Mouse (Mus musculus): ENCODE measurements around the gene Tmem220. TPM values are rescaled to one million over a fixed set of nuclear protein-coding genes. Genes with fewer than 3 reads are reported as not detected.

Tmem220 gene
- total RNA-seq, 1 experiment: 1.6 TPM

DNA sequence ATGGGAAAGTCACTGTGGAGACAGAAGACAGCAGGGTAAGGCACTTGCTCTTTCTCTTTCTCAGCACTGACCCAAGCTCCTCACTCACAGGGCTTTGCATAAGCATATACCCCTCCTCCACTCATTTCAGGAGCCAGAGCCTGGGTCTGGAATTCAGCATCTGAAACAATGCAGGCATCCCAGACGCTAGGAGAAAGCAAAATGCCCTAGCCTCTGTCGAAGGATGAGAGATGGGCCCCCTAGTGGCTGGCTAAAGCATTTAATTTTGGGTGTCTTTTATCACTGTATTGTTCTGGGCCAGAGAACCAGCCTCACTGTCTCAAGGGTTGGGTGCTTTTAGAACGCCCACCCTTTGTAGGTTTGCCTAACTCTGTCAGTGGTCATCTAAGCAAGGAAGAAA lies 55.2 kb downstream of the Tmem220 start:
- in situ Hi-C loops (cut with MboI; ENCODE audit: low sequenced_read_pairs in 2 of 2, unreplicated experiment in 2 of 2): loop anchor here in 1 of 2 experiments (5.0 to 10.0 kb wide), 2 partner anchors 53 to 175 kb away; partner anchors contain the start of gene Tmem220
- DNase-seq (ENCODE audit: low read depth, low spot score): peak; percentile 71

GRCm38 (mm10) chr11:67081125-67081649 lies 56.2 kb downstream of the Tmem220 start:
- Histone ChIP-seq H3K36me3 (ENCODE audit: control insufficient read depth, insufficient read depth, low read length, poor library complexity, severe bottlenecking) (no peaks in the 10 kb centered on the region), H3K9ac (ENCODE audit: insufficient read depth, low read depth, low read length, poor library complexity, severe bottlenecking) (no peak overlapping the region), H3K27ac (ENCODE audit: insufficient read depth, low read depth, low read length, poor library complexity, severe bottlenecking) (no peak overlapping the region), H3K9me3 (ENCODE audit: control insufficient read depth, insufficient read depth, low read depth, low read length) (no peaks in the 10 kb centered on the region), H3K4me1 (ENCODE audit: control insufficient read depth in 2 of 2, insufficient read depth in 2 of 2, low read length in 2 of 2, poor library complexity in 1 of 2) (peaks cover 0 to 9% of the 10 kb centered on the region in 2 experiments; a peak in 1 of 4 replicates), H3K4me3 (ENCODE audit: insufficient read depth in 1 of 2, low read depth in 1 of 2, low read length in 2 of 2, poor library complexity in 1 of 2, severe bottlenecking in 1 of 2) (no peak overlapping the region)
- DNase-seq (ENCODE audit: low read depth, low spot score): peak; percentile 49
- no peak for TF ChIP-seq ZNF384 (IDR thresholded peaks at IDR 0.05; ENCODE audit: low read depth, low read length)
- no peak for TF ChIP-seq HCFC1 (IDR thresholded peaks at IDR 0.05; ENCODE audit: borderline replicate concordance, insufficient read depth, low read length)
- no peak for TF ChIP-seq MAFK (IDR thresholded peaks at IDR 0.05; ENCODE audit: insufficient read depth, low read depth, low read length)
- no peak for TF ChIP-seq ZC3H11A (IDR thresholded peaks at IDR 0.05; ENCODE audit: borderline replicate concordance, low read depth, low read length)
- no peak for TF ChIP-seq CHD2 (IDR thresholded peaks at IDR 0.05; ENCODE audit: low read depth, low read length)
- in situ Hi-C loops (cut with MboI; ENCODE audit: low sequenced_read_pairs in 2 of 2, unreplicated experiment in 2 of 2): loop anchor here in 1 of 2 experiments (5.0 to 10.0 kb wide), 2 partner anchors 54 to 176 kb away; partner anchors contain the start of gene Tmem220

More for the DNA sequence above, 55.2 kb downstream of the Tmem220 start:
- no peaks in the 10 kb centered on the region for H3K9me3 ChIP-seq (ENCODE audit: control insufficient read depth, insufficient read depth, low read depth, low read length)
- no peak overlapping the region for H3K4me3 ChIP-seq (ENCODE audit: insufficient read depth in 1 of 2, low read depth in 1 of 2, low read length in 2 of 2, poor library complexity in 1 of 2, severe bottlenecking in 1 of 2)
- TF ChIP-seq ZNF384 (IDR thresholded peaks at IDR 0.05; ENCODE audit: low read depth, low read length) (no peak), MAFK (IDR thresholded peaks at IDR 0.05; ENCODE audit: insufficient read depth, low read depth, low read length) (no peak), HCFC1 (IDR thresholded peaks at IDR 0.05; ENCODE audit: borderline replicate concordance, insufficient read depth, low read length) (no peak), ZC3H11A (IDR thresholded peaks at IDR 0.05; ENCODE audit: borderline replicate concordance, low read depth, low read length) (no peak), CHD2 (IDR thresholded peaks at IDR 0.05; ENCODE audit: low read depth, low read length) (no peak)
- no peak overlapping the region for H3K27ac ChIP-seq (ENCODE audit: insufficient read depth, low read depth, low read length, poor library complexity, severe bottlenecking)
- H3K9ac ChIP-seq (ENCODE audit: insufficient read depth, low read depth, low read length, poor library complexity, severe bottlenecking): no peak overlapping the region
- H3K36me3 ChIP-seq (ENCODE audit: control insufficient read depth, insufficient read depth, low read length, poor library complexity, severe bottlenecking): no peaks in the 10 kb centered on the region
- H3K4me1 ChIP-seq (ENCODE audit: control insufficient read depth in 2 of 2, insufficient read depth in 2 of 2, low read length in 2 of 2, poor library complexity in 1 of 2): peaks cover 0 to 9% of the 10 kb centered on the region in 2 experiments; a peak in 1 of 4 replicates

- Histone ChIP-seq H3K9ac (ENCODE audit: insufficient read depth, low read depth, low read length, poor library complexity, severe bottlenecking) (no peak overlapping the region), H3K36me3 (ENCODE audit: control insufficient read depth, insufficient read depth, low read length, poor library complexity, severe bottlenecking) (no peaks in the 10 kb centered on the region), H3K4me3 (ENCODE audit: insufficient read depth in 1 of 2, low read depth in 1 of 2, low read length in 2 of 2, poor library complexity in 1 of 2, severe bottlenecking in 1 of 2) (no peak overlapping the region), H3K27ac (ENCODE audit: insufficient read depth, low read depth, low read length, poor library complexity, severe bottlenecking) (no peak overlapping the region), H3K4me1 (ENCODE audit: control insufficient read depth in 2 of 2, insufficient read depth in 2 of 2, low read length in 2 of 2, poor library complexity in 1 of 2) (peaks cover 0 to 9% of the 10 kb centered on the region in 2 experiments; a peak in 1 of 4 replicates), H3K9me3 (ENCODE audit: control insufficient read depth, insufficient read depth, low read depth, low read length) (no peaks in the 10 kb centered on the region)
- no peak for DNase-seq (ENCODE audit: low read depth, low spot score)
- no peak for TF ChIP-seq ZNF384 (IDR thresholded peaks at IDR 0.05; ENCODE audit: low read depth, low read length)
- in situ Hi-C loops (cut with MboI; ENCODE audit: low sequenced_read_pairs in 2 of 2, unreplicated experiment in 2 of 2): loop anchor here in 1 of 2 experiments (5.0 to 10.0 kb wide), 2 partner anchors 55 to 177 kb away; partner anchors contain the start of gene Tmem220
Observed at GRCm38 (mm10) chr11:67082188-67082587, 57.2 kb downstream of the Tmem220 start.

DNA sequence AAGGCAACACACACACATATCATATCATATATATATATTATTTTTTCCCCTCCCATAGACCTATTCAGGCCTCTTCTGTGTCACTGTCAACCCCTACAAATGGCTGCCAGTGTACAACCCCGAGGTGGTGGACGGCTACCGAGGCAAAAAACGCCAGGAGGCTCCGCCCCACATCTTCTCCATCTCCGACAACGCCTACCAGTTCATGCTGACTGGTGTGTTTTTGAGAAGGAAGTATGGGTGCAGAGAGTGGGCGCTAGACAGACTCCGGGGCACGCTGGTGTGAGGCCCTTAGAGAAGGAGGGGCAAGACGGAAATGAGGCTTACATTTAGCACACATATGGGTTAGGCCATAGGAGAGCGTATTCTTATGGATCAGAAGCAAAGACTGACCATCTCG lies 57.8 kb downstream of the Tmem220 start:
- DNase-seq (ENCODE audit: low read depth, low spot score): no peak
- Histone ChIP-seq H3K9ac (ENCODE audit: insufficient read depth, low read depth, low read length, poor library complexity, severe bottlenecking) (no peak overlapping the region), H3K27ac (ENCODE audit: insufficient read depth, low read depth, low read length, poor library complexity, severe bottlenecking) (no peak overlapping the region), H3K36me3 (ENCODE audit: control insufficient read depth, insufficient read depth, low read length, poor library complexity, severe bottlenecking) (no peaks in the 10 kb centered on the region), H3K9me3 (ENCODE audit: control insufficient read depth, insufficient read depth, low read depth, low read length) (no peaks in the 10 kb centered on the region), H3K4me1 (ENCODE audit: control insufficient read depth in 2 of 2, insufficient read depth in 2 of 2, low read length in 2 of 2, poor library complexity in 1 of 2) (peaks cover 0 to 9% of the 10 kb centered on the region in 2 experiments; a peak in 1 of 4 replicates), H3K4me3 (ENCODE audit: insufficient read depth in 1 of 2, low read depth in 1 of 2, low read length in 2 of 2, poor library complexity in 1 of 2, severe bottlenecking in 1 of 2) (no peak overlapping the region)
- TF ChIP-seq CHD2 (IDR thresholded peaks at IDR 0.05; ENCODE audit: low read depth, low read length) (no peak), MAFK (IDR thresholded peaks at IDR 0.05; ENCODE audit: insufficient read depth, low read depth, low read length) (no peak), ZNF384 (IDR thresholded peaks at IDR 0.05; ENCODE audit: low read depth, low read length) (no peak), ZC3H11A (IDR thresholded peaks at IDR 0.05; ENCODE audit: borderline replicate concordance, low read depth, low read length) (no peak)
- in situ Hi-C loops (cut with MboI; ENCODE audit: low sequenced_read_pairs in 2 of 2, unreplicated experiment in 2 of 2): loop anchor here in 1 of 2 experiments (5.0 to 10.0 kb wide), 2 partner anchors 55 to 178 kb away; partner anchors contain the start of gene Tmem220

All from ES-E14 (cell line).